Mouse (Mus musculus) hindbrain, embryonic 15.5 days (tissue): Measurements from ENCODE around the gene Magt1. TPM values are rescaled to one million over a fixed set of nuclear protein-coding genes. Genes with fewer than 3 reads are reported as not detected.
"Not testable (repeated sequence)": the region's sequence is repeated elsewhere in the genome, so short reads cannot be mapped to it uniquely, and the experiment has no call there.

Experiments used
- ATAC-seq: fragments of 200-750 bp; cut with Nextera tagmentation; 2 replicates; pipeline ENCODE4 v1.8.0; 2017; ENCODE audit warnings: low read depth, moderate number of reproducible peaks, moderate TSS enrichment; ENCODE audit not compliant: low FRiP score
- H3K27ac ChIP-seq: fragments of 300-500 bp; sonication (generic); replicated peaks from 2 replicates; pipeline ENCODE4 v1.5.1; 2015; ENCODE audit warnings: mild to moderate bottlenecking, inconsistent platforms
- H3K27me3 ChIP-seq: fragments of 300-500 bp; sonication (generic); 2 replicates; pipeline ENCODE4 v1.6.1; 2015; ENCODE audit warnings: control low read depth, inconsistent platforms
- H3K36me3 ChIP-seq: fragments of 300-500 bp; sonication (generic); 2 replicates; pipeline ENCODE4 v1.6.1; 2015; ENCODE audit warnings: control low read depth, inconsistent platforms
- H3K4me1 ChIP-seq: fragments of 300-500 bp; sonication (generic); replicated peaks from 2 replicates; pipeline ENCODE4 v1.6.1; 2015; ENCODE audit warnings: control low read depth, inconsistent platforms
- H3K4me2 ChIP-seq: fragments of 300-500 bp; sonication (generic); 2 replicates; pipeline ENCODE4 v1.6.1; 2015; ENCODE audit warnings: moderate library complexity, mild to moderate bottlenecking, inconsistent platforms
- H3K4me3 ChIP-seq: fragments of 300-500 bp; sonication (generic); 2 replicates; pipeline ENCODE4 v1.5.1; 2015; ENCODE audit warnings: mild to moderate bottlenecking, inconsistent platforms
- H3K9ac ChIP-seq: fragments of 300-500 bp; sonication (generic); 2 replicates; pipeline ENCODE4 v1.6.1; 2015; ENCODE audit warnings: inconsistent platforms
- H3K9me3 ChIP-seq: fragments of 300-500 bp; sonication (generic); 2 replicates; pipeline ENCODE4 v1.6.1; 2016; ENCODE audit warnings: control low read depth, inconsistent platforms
- WGBS: fragments of 180-500 bp; shearing (Covaris S2); methylation state at CpG from one replicate; pipeline ENCODE4 v1.1.7; 2015; 5-methylcytosine and 5-hydroxymethylcytosine counted together
- polyA plus RNA-seq: library from polyadenylated mRNA; unstranded; fragments of >200 nt; fragmentation: Nextera tagmentation; extraction: Ambion mirVana; gene quantifications from 2 replicates; pipeline ENCODE4 v1.2.1, GENCODE M21; 2015

Magt1 gene
- polyA plus RNA-seq, 1 experiment from 2014 or later: 22.4 TPM

- WGBS: 79% methylated on average over 2 of the region's 2 CpGs
- no peak overlapping the region for H3K27ac ChIP-seq
These were observed 74.0 kb downstream of the Magt1 start for GRCm38 (mm10) chrX:105937736-105938135.

GRCm38 (mm10) chrX:105934341-105934740 lies 77.4 kb downstream of the Magt1 start:
- H3K36me3 ChIP-seq: no peaks in the 10 kb centered on the region
- WGBS: 58% methylated on average over 5 of the region's 5 CpGs
- no peaks in the 10 kb centered on the region for H3K9me3 ChIP-seq
- no peak overlapping the region for H3K4me2 ChIP-seq
- ATAC-seq: no peak
- H3K27me3 ChIP-seq: no peaks in the 10 kb centered on the region
- no peak overlapping the region for H3K27ac ChIP-seq
- H3K4me1 ChIP-seq: no peaks in the 10 kb centered on the region
- no peak overlapping the region for H3K9ac ChIP-seq
- no peak overlapping the region for H3K4me3 ChIP-seq

More at GRCm38 (mm10) chrX:105937736-105938135, 74.0 kb downstream of the Magt1 start:
- Histone ChIP-seq H3K9me3 (no peaks in the 10 kb centered on the region), H3K4me2 (no peak overlapping the region), H3K27me3 (no peaks in the 10 kb centered on the region), H3K4me3 (no peak overlapping the region), H3K4me1 (no peaks in the 10 kb centered on the region), H3K36me3 (no peaks in the 10 kb centered on the region), H3K9ac (no peak overlapping the region)
- no peak for ATAC-seq

DNA sequence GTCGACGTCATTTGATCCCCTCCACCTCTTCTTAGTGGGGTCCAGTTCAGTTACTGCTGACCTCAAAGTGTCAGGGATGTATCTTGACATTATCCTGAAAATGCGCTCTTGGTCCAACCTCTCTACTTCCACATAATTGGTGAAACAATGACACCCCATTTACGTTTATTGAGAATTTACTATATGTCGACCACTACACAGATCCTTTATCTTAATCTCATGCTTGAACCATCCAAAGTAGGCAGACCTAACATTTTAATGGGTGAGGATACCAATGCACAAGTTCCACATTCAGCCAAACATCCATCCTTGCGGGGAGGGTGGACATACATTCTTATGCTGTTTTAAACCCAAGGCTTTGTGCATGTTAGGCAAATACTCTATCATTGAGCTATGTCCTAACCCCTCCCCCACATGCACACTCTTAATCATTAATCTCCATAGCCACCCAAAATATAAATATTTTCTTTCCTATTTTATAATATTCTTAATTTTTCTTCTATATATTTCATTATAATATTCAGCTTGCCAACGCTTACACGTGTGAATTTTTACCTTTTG lies 82.1 kb downstream of the Magt1 start:
- Histone ChIP-seq H3K4me2 (peak overlapping the region; percentile 44), H3K9ac (no peak overlapping the region), H3K9me3 (no peaks in the 10 kb centered on the region), H3K27ac (peak overlapping the region; percentile 95), H3K4me3 (peak overlapping the region; percentile 68), H3K4me1 (peaks cover 14% of the 10 kb centered on the region), H3K36me3 (no peaks in the 10 kb centered on the region), H3K27me3 (no peaks in the 10 kb centered on the region)
- ATAC-seq: peak; percentile 70
- WGBS: 37% methylated on average over 8 of the region's 8 CpGs

DNA sequence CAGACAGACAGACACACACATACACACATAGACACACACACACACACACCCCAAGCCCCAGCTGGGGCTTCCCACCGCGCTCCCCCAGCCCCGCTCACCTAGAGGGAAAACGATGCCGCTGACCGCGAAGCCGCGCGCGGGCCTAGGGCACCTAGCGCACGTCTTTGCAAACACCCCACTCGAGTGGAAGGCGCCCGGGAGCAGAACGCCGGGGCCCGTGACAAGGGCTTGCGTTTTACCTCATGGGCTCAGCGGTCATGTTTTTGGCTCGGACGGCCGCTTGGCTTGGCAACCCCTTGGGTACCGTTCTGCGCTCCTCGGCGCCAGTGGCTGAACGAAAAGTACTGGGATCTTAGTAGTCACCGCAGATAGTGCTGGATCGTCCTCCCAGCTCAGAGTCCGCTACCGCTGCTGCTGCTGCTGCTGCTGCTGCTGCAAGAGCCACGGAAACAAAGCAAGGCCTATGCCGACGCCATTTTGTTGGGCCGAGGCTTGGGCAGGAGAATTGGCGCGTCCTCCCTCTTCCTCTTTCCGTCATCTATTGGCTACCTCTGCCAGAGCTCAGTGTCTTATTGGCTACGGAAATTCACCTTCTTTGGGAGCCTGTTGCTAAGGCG lies 82.7 kb downstream of the Magt1 start, which contains the start of gene Atrx:
Gene Atrx, minus strand, starts transcription at position 543 of the 617 bp plus-strand sequence.
- peak within 1 kb of the TSS; percentile 57 for H3K4me2 ChIP-seq
- 23% methylated on average over 42 of the region's 42 CpGs for WGBS
- peaks cover 14% of the 10 kb centered on the region for H3K4me1 ChIP-seq
- no peaks in the 10 kb centered on the region for H3K9me3 ChIP-seq
- peak within 1 kb of the TSS; percentile 79 for H3K9ac ChIP-seq
- H3K27ac ChIP-seq: peak within 1 kb of the TSS; percentile 95
- H3K36me3 ChIP-seq: no peaks in the 10 kb centered on the region
- ATAC-seq: peak; percentile 94
- peak within 1 kb of the TSS; percentile 68 for H3K4me3 ChIP-seq
- no peaks in the 10 kb centered on the region for H3K27me3 ChIP-seq

DNA sequence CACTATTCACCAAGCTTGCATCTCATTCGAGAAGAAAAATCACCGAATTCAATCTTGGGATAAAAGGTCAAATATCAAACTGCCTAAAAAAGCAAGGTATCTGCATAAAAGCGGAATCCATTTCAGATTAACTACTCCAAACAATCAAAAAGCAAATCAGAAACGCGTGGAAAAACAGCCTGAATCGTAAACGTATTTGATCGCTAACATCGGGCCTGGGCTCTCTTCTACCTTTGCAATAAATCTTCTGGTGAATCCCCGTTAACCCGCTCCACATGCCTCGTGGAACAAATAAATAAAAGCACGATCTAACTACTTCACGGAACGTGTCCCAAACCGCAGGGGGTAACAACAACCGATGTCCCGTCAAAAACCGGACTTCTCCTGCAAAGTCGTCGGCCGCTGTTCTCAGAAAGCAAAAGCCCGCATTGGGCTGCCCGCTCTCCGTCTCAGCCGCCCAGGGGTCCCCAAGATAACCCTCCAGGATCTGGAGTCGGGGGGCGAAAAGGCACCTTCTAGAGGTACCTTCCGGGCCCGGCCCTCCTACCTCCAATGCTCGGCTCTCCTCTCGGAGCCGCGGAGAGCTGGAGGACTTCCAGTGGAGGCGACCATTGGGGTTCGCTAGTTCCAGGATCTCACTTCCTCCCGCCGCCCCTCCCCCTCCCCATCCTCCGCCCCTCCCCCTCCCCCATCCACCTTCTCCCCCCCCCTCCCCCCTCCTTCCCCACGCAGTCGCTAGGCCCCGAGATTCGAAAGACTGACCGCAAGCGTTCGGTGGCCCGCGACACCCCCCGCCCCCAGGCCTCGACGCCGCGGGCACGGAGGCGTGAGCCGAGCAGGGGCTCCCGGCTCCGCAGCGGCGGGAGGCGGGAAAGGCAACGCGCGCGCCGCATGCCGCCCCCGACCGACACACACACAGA lies 83.5 kb downstream of the Magt1 start:
- Histone ChIP-seq H3K4me1 (peaks cover 14% of the 10 kb centered on the region), H3K4me2 (peak overlapping the region; percentile 57), H3K27ac (peak overlapping the region; percentile 95), H3K4me3 (peak overlapping the region; percentile 68), H3K27me3 (no peaks in the 10 kb centered on the region), H3K9me3 (no peaks in the 10 kb centered on the region), H3K9ac (peak overlapping the region; percentile 79), H3K36me3 (no peaks in the 10 kb centered on the region)
- peak; percentile 69 for ATAC-seq
- 21% methylated on average over 61 of the region's 69 CpGs for WGBS

- no peak for ATAC-seq
- 75% methylated on average over 12 of the region's 12 CpGs for WGBS
- H3K4me3 ChIP-seq: 0 out of 2 replicates have a peak overlapping the region, but pooled peaks have one; percentile 13
These were observed 85.5 kb downstream of the Magt1 start for GRCm38 (mm10) chrX:105926121-105926735.

DNA sequence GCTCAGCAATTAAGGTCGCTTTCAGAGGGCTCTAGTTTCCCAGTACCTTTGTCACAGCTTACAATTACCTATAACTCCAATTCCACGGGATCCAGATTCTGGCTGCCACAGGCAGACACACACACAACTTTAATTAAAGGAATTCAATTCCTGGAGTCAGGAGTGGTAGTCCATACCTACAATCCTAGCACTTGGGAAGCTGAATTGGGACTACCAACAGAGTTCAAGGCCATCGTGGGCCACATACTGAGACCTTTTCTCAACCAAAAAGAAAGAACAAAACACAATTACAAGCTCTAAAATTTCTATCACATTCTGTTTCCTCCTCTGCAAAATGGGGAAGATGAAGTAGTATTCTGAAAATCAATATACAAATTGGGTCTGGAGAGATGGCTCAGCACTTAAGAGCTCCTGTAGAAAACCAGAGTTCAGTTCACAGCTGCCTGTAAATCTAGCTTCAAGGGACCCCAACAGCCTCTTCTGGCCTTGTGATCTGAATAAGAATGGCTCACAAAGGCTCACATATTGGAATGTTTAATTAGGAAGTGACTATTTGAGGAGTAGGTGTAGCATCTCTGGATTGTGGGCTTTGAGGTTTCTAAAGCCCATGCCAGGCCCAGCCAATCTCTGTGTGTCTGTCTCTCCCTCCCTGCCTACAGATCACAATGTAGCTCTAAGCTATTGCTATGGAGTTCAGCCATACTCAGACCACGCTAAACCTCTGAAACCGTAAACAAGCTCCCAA lies 87.2 kb downstream of the Magt1 start:
- WGBS: 89% methylated on average over 5 of the region's 5 CpGs

More at GRCm38 (mm10) chrX:105926121-105926735, 85.5 kb downstream of the Magt1 start:
- H3K4me1 ChIP-seq: peaks cover 14% of the 10 kb centered on the region
- no peaks in the 10 kb centered on the region for H3K36me3 ChIP-seq
- no peak overlapping the region for H3K9ac ChIP-seq
- H3K27me3 ChIP-seq: no peaks in the 10 kb centered on the region
- no peak overlapping the region for H3K27ac ChIP-seq
- H3K9me3 ChIP-seq: no peaks in the 10 kb centered on the region
- peak overlapping the region; percentile 57 for H3K4me2 ChIP-seq

DNA sequence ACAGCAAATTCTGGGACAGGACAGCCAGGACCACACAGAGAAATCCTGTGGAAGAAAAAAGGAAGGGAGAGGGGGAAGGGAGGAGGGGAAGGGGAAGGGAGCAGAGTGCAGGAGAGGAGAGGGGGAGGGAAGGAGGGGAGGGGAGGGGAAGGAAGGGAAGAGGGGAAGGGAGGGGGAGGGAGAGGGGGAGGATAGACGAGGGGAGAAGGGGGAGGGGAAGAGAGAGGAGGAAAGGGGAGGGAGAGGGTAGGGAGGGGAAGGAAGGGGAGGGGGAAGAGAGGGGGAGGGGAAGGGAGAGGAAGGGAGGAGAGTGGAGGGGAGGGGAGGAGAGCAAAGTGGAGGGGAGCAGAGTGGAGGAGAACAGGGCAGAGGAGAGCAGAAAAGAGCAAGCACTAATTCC lies 87.8 kb downstream of the Magt1 start:
- no peak for ATAC-seq
- 60% methylated on average over 1 of the region's 1 CpGs for WGBS
- Histone ChIP-seq H3K9ac (no peak overlapping the region), H3K9me3 (no peaks in the 10 kb centered on the region), H3K4me1 (peaks cover 14% of the 10 kb centered on the region), H3K36me3 (no peaks in the 10 kb centered on the region), H3K4me2 (no peak overlapping the region), H3K27ac (no peak overlapping the region), H3K27me3 (no peaks in the 10 kb centered on the region), H3K4me3 (no peak overlapping the region)

More for the DNA sequence above, 87.2 kb downstream of the Magt1 start:
- Histone ChIP-seq H3K36me3 (no peaks in the 10 kb centered on the region), H3K9me3 (no peaks in the 10 kb centered on the region), H3K4me1 (peaks cover 14% of the 10 kb centered on the region), H3K4me3 (no peak overlapping the region), H3K27me3 (no peaks in the 10 kb centered on the region), H3K27ac (no peak overlapping the region), H3K9ac (no peak overlapping the region), H3K4me2 (no peak overlapping the region)
- no peak for ATAC-seq

DNA sequence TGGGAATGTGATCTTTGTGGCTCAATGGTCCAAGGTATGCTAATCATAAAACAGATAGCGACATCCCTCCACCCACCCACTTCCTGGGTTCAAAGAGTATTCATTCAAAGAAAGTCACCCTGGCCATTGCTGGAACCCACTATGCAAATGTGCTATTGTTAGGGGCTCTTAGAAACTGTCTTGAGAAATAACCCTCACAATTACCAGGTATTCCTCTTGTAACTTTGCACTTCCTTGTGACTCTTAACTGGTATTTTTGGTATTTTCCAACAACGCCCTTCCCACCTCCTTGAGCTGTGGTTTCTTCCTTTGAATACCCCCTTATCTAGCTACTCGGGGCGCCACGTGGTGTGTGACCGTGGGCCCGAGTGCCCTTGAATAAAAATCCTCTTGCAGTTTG lies 88.7 kb downstream of the Magt1 start:
- not testable (repeated sequence) for H3K27ac ChIP-seq, H3K4me3 ChIP-seq, H3K9me3 ChIP-seq, H3K4me2 ChIP-seq, ATAC-seq, H3K9ac ChIP-seq, H3K27me3 ChIP-seq, H3K36me3 ChIP-seq
- WGBS: 93% methylated on average over 7 of the region's 7 CpGs
- peaks cover 14% of the 10 kb centered on the region for H3K4me1 ChIP-seq

GRCm38 (mm10) chrX:105921421-105921820 lies 90.3 kb downstream of the Magt1 start:
- Histone ChIP-seq H3K27me3 (no peaks in the 10 kb centered on the region), H3K27ac (no peak overlapping the region), H3K9ac (no peak overlapping the region), H3K9me3 (no peaks in the 10 kb centered on the region), H3K4me1 (peaks cover 7% of the 10 kb centered on the region), H3K4me2 (no peak overlapping the region), H3K4me3 (no peak overlapping the region), H3K36me3 (no peaks in the 10 kb centered on the region)
- 87% methylated on average over 2 of the region's 2 CpGs for WGBS
- ATAC-seq: no peak
